Comparison of ENCODE assay signal across 8 mouse cellular contexts in genomic region chr1:183388426-183389406, GRCm38 (mm10). TPM values are rescaled to one million over a fixed set of nuclear protein-coding genes. Genes with fewer than 3 reads are reported as not detected.
A peak's percentile ranks its signal among the peaks of the same experiment; 100 is the strongest.
DNase-seq lines count a peak whose midpoint lies in the region; ATAC-seq and TF ChIP-seq lines count a peak whose summit lies in the region.

Taf1a (plus strand) TSS chr1:183388981.

- peaks cover 14% of the 10 kb centered on the region for H3K27me3 ChIP-seq in heart, embryonic 12.5 days (replicated peaks)
- no peaks in the 10 kb centered on the region for H3K27me3 ChIP-seq in kidney, postnatal 0 days (ENCODE audit: insufficient read depth, low read length)
- no peaks in the 10 kb centered on the region; the same call in 1 of the 2 replicates for H3K27me3 ChIP-seq in liver, embryonic 11.5 days (replicated peaks; ENCODE audit: control insufficient read depth, insufficient read depth, low read length)
- peaks cover 4% of the 10 kb centered on the region; the same call in 1 of the 2 replicates for H3K27me3 ChIP-seq in stomach, embryonic 14.5 days (ENCODE audit: control insufficient read depth, insufficient read depth, low read length)

- H3K27ac ChIP-seq in heart, embryonic 12.5 days (ENCODE audit: poor library complexity, severe bottlenecking): peak within 1 kb of the TSS; percentile 17; the same call in 1 of the 2 replicates
- H3K27ac ChIP-seq in kidney, postnatal 0 days: peak within 1 kb of the TSS; percentile 27
- no peak within 1 kb of the TSS for H3K27ac ChIP-seq in liver, embryonic 11.5 days (ENCODE audit: low read depth, low read length)
- no peak within 1 kb of the TSS for H3K27ac ChIP-seq in stomach, embryonic 14.5 days (ENCODE audit: low read length)

- ATAC-seq in erythroid progenitor cell, adult 5-6 weeks (replicated peaks; ENCODE audit: low FRiP score, poor library complexity, severe bottlenecking): peak; percentile 98
- ATAC-seq in heart, embryonic 12.5 days (ENCODE audit: insufficient number of reproducible peaks, low FRiP score): peak; percentile 98
- peak; percentile 99 for ATAC-seq in kidney, postnatal 0 days (replicated peaks; ENCODE audit: low FRiP score, low read depth)
- peak; percentile 100 for ATAC-seq in liver, embryonic 11.5 days (replicated peaks; ENCODE audit: low FRiP score)
- ATAC-seq in stomach, embryonic 14.5 days (ENCODE audit: insufficient number of reproducible peaks, insufficient read depth, low FRiP score, low read depth): peak; percentile 99

- peak within 1 kb of the TSS; percentile 76 for H3K9ac ChIP-seq in heart, embryonic 12.5 days
- peak within 1 kb of the TSS; percentile 56 for H3K9ac ChIP-seq in kidney, postnatal 0 days (ENCODE audit: low read depth, low read length)
- peak within 1 kb of the TSS; percentile 61 for H3K9ac ChIP-seq in liver, embryonic 11.5 days (ENCODE audit: low read depth, low read length)
- H3K9ac ChIP-seq in stomach, embryonic 14.5 days (replicated peaks; ENCODE audit: low read depth, low read length): peak within 1 kb of the TSS; percentile 43; the same call in 1 of the 2 replicates

- H3K4me1 ChIP-seq in heart, embryonic 12.5 days (replicated peaks): peaks cover 6% of the 10 kb centered on the region
- H3K4me1 ChIP-seq in kidney, postnatal 0 days (replicated peaks; ENCODE audit: insufficient read depth, low read length): peaks cover 5% of the 10 kb centered on the region; the same call in 1 of the 2 replicates
- no peaks in the 10 kb centered on the region for H3K4me1 ChIP-seq in liver, embryonic 11.5 days (replicated peaks; ENCODE audit: control insufficient read depth, insufficient read depth, low read length)
- peaks cover 3% of the 10 kb centered on the region; the same call in 1 of the 2 replicates for H3K4me1 ChIP-seq in stomach, embryonic 14.5 days (ENCODE audit: control insufficient read depth, insufficient read depth, low read length)

- 6% methylated on average over 44 of the region's 44 CpGs for WGBS in heart, embryonic 12.5 days
- 5% methylated on average over 44 of the region's 44 CpGs for WGBS in kidney, postnatal 0 days
- 5% methylated on average over 44 of the region's 44 CpGs for WGBS in liver, embryonic 11.5 days
- 7% methylated on average over 44 of the region's 44 CpGs for WGBS in stomach, embryonic 14.5 days

- no peaks in the 10 kb centered on the region for H3K9me3 ChIP-seq in heart, embryonic 12.5 days (replicated peaks)
- no peaks in the 10 kb centered on the region for H3K9me3 ChIP-seq in kidney, postnatal 0 days (replicated peaks; ENCODE audit: low read length)
- H3K9me3 ChIP-seq in liver, embryonic 11.5 days (ENCODE audit: control insufficient read depth, low read length): no peaks in the 10 kb centered on the region
- H3K9me3 ChIP-seq in stomach, embryonic 14.5 days (ENCODE audit: control insufficient read depth, low read depth, low read length): no peaks in the 10 kb centered on the region

- peak within 1 kb of the TSS; percentile 92 for H3K4me2 ChIP-seq in heart, embryonic 12.5 days
- H3K4me2 ChIP-seq in kidney, postnatal 0 days (ENCODE audit: low read length): peak within 1 kb of the TSS; percentile 78
- H3K4me2 ChIP-seq in liver, embryonic 11.5 days: peak within 1 kb of the TSS; percentile 84
- H3K4me2 ChIP-seq in stomach, embryonic 14.5 days (replicated peaks; ENCODE audit: low read depth, low read length): peak within 1 kb of the TSS; percentile 67

- no peak for TF ChIP-seq CTCF in kidney, postnatal 0 days (IDR thresholded peaks at IDR 0.05; ENCODE audit: low read depth)

- DNase-seq in CD4-positive helper T cell, adult 2 months (ENCODE audit: low read depth, low spot score): peak; percentile 98
- peak; percentile 94 for DNase-seq in brain, embryonic 18.5 days (ENCODE audit: low read depth, low spot score)
- peak; percentile 95 for DNase-seq in kidney, postnatal 0 days (ENCODE audit: low spot score)
- peak; percentile 92 for DNase-seq in liver, embryonic 11.5 days (ENCODE audit: low spot score)
- DNase-seq in naive thymus-derived CD4-positive, alpha-beta T cell, adult 2 months (ENCODE audit: low read depth): peak; percentile 97

- H3K4me3 ChIP-seq in heart, embryonic 12.5 days: peak within 1 kb of the TSS; percentile 74
- peak within 1 kb of the TSS; percentile 83 for H3K4me3 ChIP-seq in kidney, postnatal 0 days (replicated peaks; ENCODE audit: low read depth, low read length)
- peak within 1 kb of the TSS; percentile 80 for H3K4me3 ChIP-seq in liver, embryonic 11.5 days (ENCODE audit: low read depth, low read length)
- H3K4me3 ChIP-seq in stomach, embryonic 14.5 days (ENCODE audit: low read depth, low read length): peak within 1 kb of the TSS; percentile 66

- H3K36me3 ChIP-seq in heart, embryonic 12.5 days: peaks cover 9% of the 10 kb centered on the region
- H3K36me3 ChIP-seq in kidney, postnatal 0 days (ENCODE audit: insufficient read depth, low read length): peaks cover 7% of the 10 kb centered on the region
- H3K36me3 ChIP-seq in liver, embryonic 11.5 days (ENCODE audit: control insufficient read depth, insufficient read depth, low read length): peaks cover 6% of the 10 kb centered on the region; the same call in 1 of the 2 replicates
- H3K36me3 ChIP-seq in stomach, embryonic 14.5 days (ENCODE audit: control insufficient read depth, insufficient read depth, low read length): no peaks in the 10 kb centered on the region; the same call in 1 of the 2 replicates

RNA-seq across cellular contexts. Expression of gene Taf1a, which starts in this region (rescaled TPM):
- 0.84 and 2.5 TPM in 2 replicates for total RNA-seq in erythroid progenitor cell, adult 5-6 weeks (2015; ENCODE audit: low replicate concordance)
- total RNA-seq in erythroid progenitor cell, adult 5-6 weeks (2017; ENCODE audit: low replicate concordance): 4.0 TPM in 1 of 2 replicates, not detected in the other
- polyA plus RNA-seq in heart, embryonic 12.5 days (2016; fragmentation: Nextera tagmentation; extraction: Ambion mirVana): 16.0 and 16.6 TPM in 2 replicates
- 12.1 and 13.0 TPM in 2 replicates for polyA plus RNA-seq in kidney, postnatal 0 days (2015; fragmentation: Nextera tagmentation; extraction: Ambion mirVana)
- polyA plus RNA-seq in liver, embryonic 11.5 days (2014; fragmentation: Nextera tagmentation; extraction: Ambion mirVana): 12.4 and 13.9 TPM in 2 replicates
- polyA plus RNA-seq in stomach, embryonic 14.5 days (2014; fragmentation: Nextera tagmentation; extraction: Ambion mirVana): 23.2 and 24.7 TPM in 2 replicates

Comparison
In these comparisons a context has a peak if more than half of its experiments do, and no peak if none do; other contexts are left out.
1. H3K27ac ChIP-seq: peak in heart, embryonic 12.5 days (single experiment) and kidney, postnatal 0 days (single experiment); none in liver, embryonic 11.5 days (single experiment) and stomach, embryonic 14.5 days (single experiment).
2. Peak in every context shown above with its lines, with median percentiles within 50 percentile points of each other: DNase-seq, ATAC-seq, H3K4me2 ChIP-seq, H3K4me3 ChIP-seq and H3K9ac ChIP-seq.